Mouse (Mus musculus): ENCODE measurements around the gene Grip2. TPM values are rescaled to one million over a fixed set of nuclear protein-coding genes. Genes with fewer than 3 reads are reported as not detected.
A peak's percentile ranks its signal among the peaks of the same experiment; 100 is the strongest.

Grip2 gene
- polyA plus RNA-seq, 1 experiment from 2014 or later: 7.9 TPM

DNA sequence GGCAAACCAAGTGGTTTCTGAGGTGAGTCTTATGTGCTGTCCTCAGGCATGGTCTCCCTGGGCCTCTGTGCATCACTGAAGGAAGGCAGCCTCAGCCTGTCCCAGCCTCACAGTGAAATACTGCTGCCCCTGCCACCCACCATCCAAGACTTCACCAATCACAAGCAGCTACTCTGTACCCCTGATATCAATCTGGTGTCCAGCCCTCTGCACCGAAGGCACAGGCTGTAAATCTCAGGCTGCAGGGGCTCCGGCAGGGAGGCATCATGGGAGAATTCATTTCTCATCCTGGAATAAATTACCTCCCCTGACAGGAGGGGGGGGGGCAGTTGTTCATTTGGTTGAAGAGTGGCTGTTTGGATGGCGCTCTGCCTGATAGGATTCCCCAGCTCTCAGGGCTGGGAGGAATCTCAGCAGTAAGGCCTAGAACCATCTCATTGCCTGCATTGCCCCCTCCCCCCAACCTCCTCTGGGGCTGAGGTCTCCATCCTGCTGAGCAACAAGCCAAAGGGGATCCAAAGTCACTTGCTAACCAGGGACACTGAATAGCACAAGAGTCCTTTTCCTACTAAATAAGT lies 5.9 kb upstream of the Grip2 start:
- ATAC-seq (replicated peaks; ENCODE audit: insufficient number of reproducible peaks, insufficient read depth, low FRiP score, low read depth): no peak
- Histone ChIP-seq H3K27me3 (peaks cover 23% of the 10 kb centered on the region), H3K9ac (no peak overlapping the region), H3K9me3 (replicated peaks) (no peaks in the 10 kb centered on the region), H3K4me2 (no peak overlapping the region), H3K27ac (no peak overlapping the region), H3K4me1 (replicated peaks) (no peaks in the 10 kb centered on the region), H3K36me3 (no peaks in the 10 kb centered on the region), H3K4me3 (no peak overlapping the region)
- WGBS: 60% methylated on average over 3 of the region's 3 CpGs

DNA sequence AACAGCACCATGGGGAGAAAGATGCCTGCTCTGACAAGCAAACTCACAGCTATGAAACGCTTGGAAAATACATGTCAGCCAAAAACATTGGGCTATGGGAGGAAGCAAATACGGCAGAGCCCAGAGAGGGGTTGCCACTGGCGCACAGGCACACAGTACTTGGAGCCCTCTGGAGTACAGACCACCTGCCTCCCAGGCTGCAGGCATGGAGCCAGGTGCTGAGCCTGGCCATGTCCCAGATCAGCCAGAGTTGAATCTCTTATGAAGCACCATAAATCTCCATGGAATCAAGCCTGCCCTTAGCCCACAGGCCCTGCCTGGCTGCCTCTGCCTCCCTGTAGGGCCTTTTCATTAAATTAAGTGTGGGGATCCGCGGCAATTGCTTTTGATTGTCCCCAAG lies 876 bp upstream of the Grip2 start:
- H3K27me3 ChIP-seq: peaks cover 22% of the 10 kb centered on the region
- WGBS: 79% methylated on average over 5 of the region's 5 CpGs
- H3K36me3 ChIP-seq: no peaks in the 10 kb centered on the region
- H3K4me2 ChIP-seq: no peak overlapping the region
- H3K4me3 ChIP-seq: no peak overlapping the region
- H3K9me3 ChIP-seq (replicated peaks): no peaks in the 10 kb centered on the region
- no peaks in the 10 kb centered on the region for H3K4me1 ChIP-seq (replicated peaks)
- H3K27ac ChIP-seq: no peak overlapping the region
- no peak overlapping the region for H3K9ac ChIP-seq
- no peak for ATAC-seq (replicated peaks; ENCODE audit: insufficient number of reproducible peaks, insufficient read depth, low FRiP score, low read depth)

GRCm38 (mm10) chr6:91818271-91818670 lies 8.8 kb downstream of the Grip2 start:
- ATAC-seq (replicated peaks; ENCODE audit: insufficient number of reproducible peaks, insufficient read depth, low FRiP score, low read depth): no peak
- Histone ChIP-seq H3K9ac (no peak overlapping the region), H3K27ac (no peak overlapping the region), H3K9me3 (replicated peaks) (no peaks in the 10 kb centered on the region), H3K27me3 (no peaks in the 10 kb centered on the region), H3K4me1 (replicated peaks) (no peaks in the 10 kb centered on the region), H3K4me3 (no peak overlapping the region), H3K36me3 (no peaks in the 10 kb centered on the region), H3K4me2 (no peak overlapping the region)
- 73% methylated on average over 8 of the region's 8 CpGs for WGBS

GRCm38 (mm10) chr6:91815976-91816375 lies 11.1 kb downstream of the Grip2 start:
- Histone ChIP-seq H3K4me2 (no peak overlapping the region), H3K9me3 (replicated peaks) (no peaks in the 10 kb centered on the region), H3K4me3 (no peak overlapping the region), H3K36me3 (no peaks in the 10 kb centered on the region), H3K9ac (no peak overlapping the region), H3K27ac (no peak overlapping the region), H3K4me1 (replicated peaks) (no peaks in the 10 kb centered on the region), H3K27me3 (no peaks in the 10 kb centered on the region)
- 81% methylated on average over 6 of the region's 6 CpGs for WGBS
- no peak for ATAC-seq (replicated peaks; ENCODE audit: insufficient number of reproducible peaks, insufficient read depth, low FRiP score, low read depth)

- H3K36me3 ChIP-seq: no peaks in the 10 kb centered on the region
- no peak overlapping the region for H3K4me3 ChIP-seq
- no peaks in the 10 kb centered on the region for H3K4me1 ChIP-seq (replicated peaks)
- H3K27me3 ChIP-seq: peaks cover 4% of the 10 kb centered on the region; the same call in 1 of the 2 replicates
- H3K9me3 ChIP-seq (replicated peaks): no peaks in the 10 kb centered on the region
- H3K9ac ChIP-seq: no peak overlapping the region
- H3K27ac ChIP-seq: no peak overlapping the region
- 90% methylated on average over 3 of the region's 3 CpGs for WGBS
- no peak for ATAC-seq (replicated peaks; ENCODE audit: insufficient number of reproducible peaks, insufficient read depth, low FRiP score, low read depth)
- no peak overlapping the region for H3K4me2 ChIP-seq
These were observed 13.4 kb downstream of the Grip2 start for GRCm38 (mm10) chr6:91813611-91814010.

DNA sequence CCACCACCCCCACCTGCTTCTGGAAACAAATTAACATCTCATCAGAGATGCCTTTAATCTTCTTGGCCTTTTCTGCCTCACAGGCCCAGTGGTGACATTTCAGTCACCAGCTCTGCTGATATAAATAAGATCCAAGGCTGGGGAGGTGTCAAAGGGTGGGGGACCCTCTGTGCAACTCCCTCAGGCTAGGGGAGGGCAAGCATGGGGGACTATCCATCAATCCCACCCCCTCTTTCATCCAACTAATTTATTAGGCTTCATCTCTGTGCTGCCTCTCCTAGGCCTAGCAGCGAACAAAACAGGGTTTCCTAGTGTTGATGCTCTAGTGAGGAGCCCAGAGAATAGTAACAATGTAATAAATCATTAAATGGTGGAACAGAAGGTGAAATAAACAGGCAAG lies 17.0 kb downstream of the Grip2 start:
- Histone ChIP-seq H3K27me3 (peaks cover 28% of the 10 kb centered on the region), H3K4me2 (no peak overlapping the region)
- WGBS: 54% methylated on average over 1 of the region's 1 CpGs

GRCm38 (mm10) chr6:91808022-91808421 lies 19.0 kb downstream of the Grip2 start:
- no peak for ATAC-seq (replicated peaks; ENCODE audit: insufficient number of reproducible peaks, insufficient read depth, low FRiP score, low read depth)
- peak overlapping the region; percentile 70 for H3K4me2 ChIP-seq
- peak overlapping the region; percentile 56; the same call in 1 of the 2 replicates for H3K9ac ChIP-seq
- no peak overlapping the region for H3K27ac ChIP-seq
- H3K36me3 ChIP-seq: no peaks in the 10 kb centered on the region
- H3K4me1 ChIP-seq (replicated peaks): peaks cover 40% of the 10 kb centered on the region
- no peak overlapping the region for H3K4me3 ChIP-seq
- no peaks in the 10 kb centered on the region for H3K9me3 ChIP-seq (replicated peaks)
- H3K27me3 ChIP-seq: peaks cover 28% of the 10 kb centered on the region
- WGBS: 40% methylated on average over 6 of the region's 6 CpGs

More for the DNA sequence above, 17.0 kb downstream of the Grip2 start:
- peaks cover 25% of the 10 kb centered on the region for H3K4me1 ChIP-seq (replicated peaks)
- H3K27ac ChIP-seq: no peak overlapping the region
- no peaks in the 10 kb centered on the region for H3K9me3 ChIP-seq (replicated peaks)
- H3K9ac ChIP-seq: no peak overlapping the region
- no peaks in the 10 kb centered on the region for H3K36me3 ChIP-seq
- H3K4me3 ChIP-seq: no peak overlapping the region
- ATAC-seq (replicated peaks; ENCODE audit: insufficient number of reproducible peaks, insufficient read depth, low FRiP score, low read depth): no peak

DNA sequence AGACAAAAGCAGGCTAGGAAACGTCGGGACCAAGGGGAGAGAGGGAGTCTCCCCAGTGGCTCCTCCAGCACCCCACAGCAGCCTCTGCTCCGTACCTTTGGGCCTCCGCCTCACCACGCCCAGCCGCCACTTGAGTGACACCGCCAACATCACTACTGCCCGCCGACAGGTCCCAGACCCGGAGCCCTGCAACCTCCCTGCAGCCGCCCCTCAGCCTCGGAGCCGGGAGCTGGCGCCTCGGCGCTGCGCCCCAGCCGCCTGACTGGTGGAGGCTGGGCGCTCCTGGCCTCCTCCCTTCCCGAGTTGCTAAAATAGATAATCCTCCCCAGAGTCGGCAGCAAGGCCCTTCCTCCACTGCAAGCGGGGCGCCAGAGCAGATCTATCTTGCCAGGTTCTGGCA lies 19.9 kb downstream of the Grip2 start:
- H3K4me3 ChIP-seq: peak overlapping the region; percentile 56
- peaks cover 40% of the 10 kb centered on the region for H3K4me1 ChIP-seq (replicated peaks)
- H3K36me3 ChIP-seq: no peaks in the 10 kb centered on the region
- peaks cover 28% of the 10 kb centered on the region for H3K27me3 ChIP-seq
- WGBS: 2% methylated on average over 23 of the region's 23 CpGs
- H3K4me2 ChIP-seq: peak overlapping the region; percentile 70
- H3K9ac ChIP-seq: peak overlapping the region; percentile 56
- peak overlapping the region; percentile 87 for H3K27ac ChIP-seq
- peak; percentile 70 for ATAC-seq (replicated peaks; ENCODE audit: insufficient number of reproducible peaks, insufficient read depth, low FRiP score, low read depth)
- no peaks in the 10 kb centered on the region for H3K9me3 ChIP-seq (replicated peaks)

DNA sequence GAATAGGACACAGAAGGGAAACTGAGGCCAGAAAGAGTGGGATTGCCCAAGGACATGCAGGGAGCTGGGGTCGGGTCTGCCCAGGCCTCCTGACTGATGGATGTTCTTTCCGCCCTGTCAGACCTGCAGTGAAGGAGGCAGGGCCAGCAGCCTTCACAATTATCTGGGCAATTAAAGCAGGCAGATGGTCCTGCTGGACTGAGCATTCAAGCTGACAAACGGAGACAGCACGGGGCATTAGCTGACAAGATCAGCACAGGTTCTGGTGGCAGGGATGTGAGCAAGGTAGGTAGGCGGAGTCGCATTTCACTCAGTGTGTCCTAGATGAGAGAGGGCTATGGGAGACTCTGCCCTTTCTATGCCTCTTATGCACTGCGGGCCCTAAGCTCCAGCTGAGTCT lies 22.9 kb downstream of the Grip2 start:
- Histone ChIP-seq H3K4me2 (no peak overlapping the region), H3K36me3 (no peaks in the 10 kb centered on the region), H3K27me3 (peaks cover 33% of the 10 kb centered on the region), H3K4me3 (no peak overlapping the region), H3K9ac (no peak overlapping the region), H3K4me1 (replicated peaks) (peaks cover 49% of the 10 kb centered on the region), H3K9me3 (replicated peaks) (no peaks in the 10 kb centered on the region), H3K27ac (peak overlapping the region; percentile 37; the same call in 1 of the 2 replicates)
- no peak for ATAC-seq (replicated peaks; ENCODE audit: insufficient number of reproducible peaks, insufficient read depth, low FRiP score, low read depth)
- WGBS: 43% methylated on average over 7 of the region's 7 CpGs

GRCm38 (mm10) chr6:91798496-91798895 lies 28.6 kb downstream of the Grip2 start:
- Histone ChIP-seq H3K9ac (no peak overlapping the region), H3K4me1 (replicated peaks) (peaks cover 54% of the 10 kb centered on the region), H3K27ac (0 out of 2 replicates have a peak overlapping the region, but pooled peaks have one; percentile 6), H3K9me3 (replicated peaks) (no peaks in the 10 kb centered on the region), H3K4me2 (no peak overlapping the region), H3K4me3 (no peak overlapping the region), H3K36me3 (no peaks in the 10 kb centered on the region), H3K27me3 (0 out of 2 replicates have a peak, but pooled peaks cover 5% of the 10 kb centered on the region)
- 41% methylated on average over 12 of the region's 12 CpGs for WGBS
- 0 out of 2 replicates have a peak, but pooled peaks have one; percentile 14 for ATAC-seq (replicated peaks; ENCODE audit: insufficient number of reproducible peaks, insufficient read depth, low FRiP score, low read depth)

DNA sequence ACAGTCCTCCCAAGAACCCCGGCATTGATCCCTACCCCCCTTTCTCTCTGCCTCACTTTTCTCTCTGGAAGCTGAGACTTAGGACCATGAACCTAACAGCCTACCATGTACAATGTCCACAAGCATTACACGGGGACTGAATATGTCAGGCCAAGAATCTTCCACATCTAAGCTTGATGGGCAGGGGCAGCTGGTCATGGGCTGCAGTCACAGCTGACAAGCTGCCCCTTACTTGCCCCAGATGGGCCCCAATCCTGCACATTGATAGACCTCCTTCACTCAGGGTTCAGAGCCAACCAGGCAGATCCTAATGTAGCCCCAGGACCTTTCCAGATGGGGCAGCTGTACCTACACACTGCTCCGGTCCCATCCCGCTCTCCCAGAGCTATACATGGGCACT lies 30.3 kb downstream of the Grip2 start:
- Histone ChIP-seq H3K9me3 (replicated peaks) (no peaks in the 10 kb centered on the region), H3K4me2 (no peak overlapping the region), H3K4me1 (replicated peaks) (peaks cover 66% of the 10 kb centered on the region), H3K4me3 (no peak overlapping the region), H3K9ac (no peak overlapping the region), H3K36me3 (no peaks in the 10 kb centered on the region), H3K27ac (no peak overlapping the region), H3K27me3 (0 out of 2 replicates have a peak, but pooled peaks cover 5% of the 10 kb centered on the region)
- no peak for ATAC-seq (replicated peaks; ENCODE audit: insufficient number of reproducible peaks, insufficient read depth, low FRiP score, low read depth)
- WGBS: 83% methylated on average over 4 of the region's 4 CpGs

GRCm38 (mm10) chr6:91796064-91796463 lies 31.0 kb downstream of the Grip2 start:
- Histone ChIP-seq H3K4me1 (replicated peaks) (peaks cover 69% of the 10 kb centered on the region), H3K27me3 (0 out of 2 replicates have a peak, but pooled peaks cover 5% of the 10 kb centered on the region), H3K36me3 (no peaks in the 10 kb centered on the region), H3K4me2 (peak overlapping the region; percentile 59), H3K9me3 (replicated peaks) (no peaks in the 10 kb centered on the region), H3K4me3 (peak overlapping the region; percentile 46), H3K27ac (peak overlapping the region; percentile 72), H3K9ac (peak overlapping the region; percentile 50)
- 32% methylated on average over 9 of the region's 9 CpGs for WGBS
- peak; percentile 56 for ATAC-seq (replicated peaks; ENCODE audit: insufficient number of reproducible peaks, insufficient read depth, low FRiP score, low read depth)
